Mouse (Mus musculus): ENCODE data around the gene Ndufa4. TPM values are rescaled to one million over a fixed set of nuclear protein-coding genes. Genes with fewer than 3 reads are reported as not detected.
"Not testable (repeated sequence)": the region's sequence is repeated elsewhere in the genome, so short reads cannot be mapped to it uniquely, and the experiment has no call there.

Ndufa4 gene
- total RNA-seq, 1 experiment, result 766 TPM

DNA sequence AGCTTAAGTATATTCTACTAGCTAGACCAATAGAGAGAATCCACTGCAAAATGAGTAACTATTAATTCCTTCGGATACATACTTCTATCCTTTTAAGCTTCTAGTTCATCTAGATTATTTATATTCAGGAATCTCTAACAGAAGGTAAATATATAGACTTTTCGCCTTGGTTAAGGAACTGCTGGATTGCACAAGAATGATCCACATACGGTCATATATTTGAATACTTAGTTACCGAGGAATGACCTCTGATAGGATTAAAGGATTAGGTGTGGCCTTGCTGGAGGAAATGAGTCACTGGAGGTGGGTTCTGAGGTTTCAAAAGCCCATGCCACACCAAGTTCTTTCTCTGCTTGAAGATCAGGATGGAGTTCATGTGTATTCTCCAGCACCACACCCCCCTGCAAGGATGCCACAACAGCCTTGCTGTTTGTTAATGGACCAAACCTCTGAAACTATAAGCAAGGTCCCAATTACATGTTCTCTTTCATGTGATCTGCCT is 6.4 kb downstream of the Ndufa4 start:
- Histone ChIP-seq H3K27ac (ENCODE audit: insufficient read depth, low read depth, low read length, poor library complexity, severe bottlenecking) (no peak overlapping the region), H3K4me1 (ENCODE audit: control insufficient read depth in 2 of 2, insufficient read depth in 2 of 2, low read length in 2 of 2, poor library complexity in 1 of 2) (peaks cover 0 to 2% of the 10 kb centered on the region in 2 experiments; a peak in 1 of 4 replicates), H3K9me3 (ENCODE audit: control insufficient read depth, insufficient read depth, low read depth, low read length) (no peaks in the 10 kb centered on the region), H3K36me3 (ENCODE audit: control insufficient read depth, insufficient read depth, low read length, poor library complexity, severe bottlenecking) (peaks cover 5% of the 10 kb centered on the region), H3K9ac (ENCODE audit: insufficient read depth, low read depth, low read length, poor library complexity, severe bottlenecking) (no peak overlapping the region), H3K4me3 (ENCODE audit: insufficient read depth in 1 of 2, low read depth in 1 of 2, low read length in 2 of 2, poor library complexity in 1 of 2, severe bottlenecking in 1 of 2) (no peak overlapping the region)
- DNase-seq (ENCODE audit: low read depth, low spot score), result no peak
- in situ Hi-C loops (cut with MboI; ENCODE audit: low sequenced_read_pairs in 2 of 2, unreplicated experiment in 2 of 2), result no loop called here
- TF ChIP-seq CHD2 (IDR thresholded peaks at IDR 0.05; ENCODE audit: low read depth, low read length) (no peak), HCFC1 (IDR thresholded peaks at IDR 0.05; ENCODE audit: borderline replicate concordance, insufficient read depth, low read length) (no peak)

GRCm38 (mm10) chr6:11875364-11875763 is 31.9 kb downstream of the Ndufa4 start:
- H3K9me3 ChIP-seq (ENCODE audit: control insufficient read depth, insufficient read depth, low read depth, low read length); H3K4me3 ChIP-seq (ENCODE audit: insufficient read depth in 1 of 2, low read depth in 1 of 2, low read length in 2 of 2, poor library complexity in 1 of 2, severe bottlenecking in 1 of 2); H3K9ac ChIP-seq (ENCODE audit: insufficient read depth, low read depth, low read length, poor library complexity, severe bottlenecking); H3K27ac ChIP-seq (ENCODE audit: insufficient read depth, low read depth, low read length, poor library complexity, severe bottlenecking); H3K36me3 ChIP-seq (ENCODE audit: control insufficient read depth, insufficient read depth, low read length, poor library complexity, severe bottlenecking); H3K4me1 ChIP-seq (ENCODE audit: control insufficient read depth in 2 of 2, insufficient read depth in 2 of 2, low read length in 2 of 2, poor library complexity in 1 of 2); in situ Hi-C loops (cut with MboI; ENCODE audit: low sequenced_read_pairs in 2 of 2, unreplicated experiment in 2 of 2); DNase-seq (ENCODE audit: low read depth, low spot score): not testable (repeated sequence)

Other genes starting within 250 kb of the Ndufa4 start
- gene Phf14, start 312 bp upstream of the Ndufa4 start, total RNA-seq (2012; rRNA removed), result 16.1 and 22.6 TPM in 2 replicates